Mouse (Mus musculus) neural tube, embryonic 14.5 days (tissue): ENCODE data around the gene Atp6v0e2. TPM values are rescaled to one million over a fixed set of nuclear protein-coding genes. Genes with fewer than 3 reads are reported as not detected.

Experiments used
- ATAC-seq: fragments of 200-750 bp; cut with Nextera tagmentation; 2 replicates; pipeline ENCODE4 v1.8.0; 2017; ENCODE audit warnings: low read depth, mild to moderate bottlenecking, moderate TSS enrichment, moderate library complexity
- H3K27ac ChIP-seq: fragments of 300-500 bp; sonication (generic); 2 replicates; pipeline ENCODE4 v1.5.1; 2014; ENCODE audit warnings: low read depth, mild to moderate bottlenecking, control low read depth, low read length, moderate library complexity, mixed read lengths
- H3K27me3 ChIP-seq: fragments of 300-500 bp; sonication (generic); 2 replicates; pipeline ENCODE4 v1.6.1; 2014; ENCODE audit warnings: low read length; ENCODE audit not compliant: control insufficient read depth, insufficient read depth
- H3K36me3 ChIP-seq: fragments of 300-500 bp; sonication (generic); 2 replicates; pipeline ENCODE4 v1.6.1; 2014; ENCODE audit warnings: low read length, mixed read lengths; ENCODE audit not compliant: control insufficient read depth, insufficient read depth
- H3K4me1 ChIP-seq: fragments of 300-500 bp; sonication (generic); 2 replicates; pipeline ENCODE4 v1.6.1; 2014; ENCODE audit warnings: low read length; ENCODE audit not compliant: control insufficient read depth, insufficient read depth
- H3K4me2 ChIP-seq: fragments of 300-500 bp; sonication (generic); 2 replicates; pipeline ENCODE4 v1.6.1; 2014; ENCODE audit warnings: mild to moderate bottlenecking, low read depth, low read length, control low read depth
- H3K4me3 ChIP-seq: fragments of 300-500 bp; sonication (generic); 2 replicates; pipeline ENCODE4 v1.5.1; 2014; ENCODE audit warnings: low read depth, low read length, control low read depth, mixed read lengths
- H3K9ac ChIP-seq: fragments of 300-500 bp; sonication (generic); replicated peaks from 2 replicates; pipeline ENCODE4 v1.6.1; 2014; ENCODE audit warnings: low read depth, mild to moderate bottlenecking, control low read depth, low read length, mixed read lengths
- H3K9me3 ChIP-seq: fragments of 300-500 bp; sonication (generic); 2 replicates; pipeline ENCODE4 v1.6.1; 2016; ENCODE audit warnings: low read length; ENCODE audit not compliant: control insufficient read depth
- WGBS: fragments of 180-500 bp; shearing (Covaris S2); extraction: QIAGEN DNeasy Blood & Tissue Kit; methylation state at CpG from one replicate; pipeline ENCODE4 v1.1.7; 2014; 5-methylcytosine and 5-hydroxymethylcytosine counted together
- polyA plus RNA-seq: library from polyadenylated mRNA; unstranded; fragments of >200 nt; fragmentation: Nextera tagmentation; extraction: Ambion mirVana; gene quantifications from 2 replicates; pipeline ENCODE4 v1.2.1, GENCODE M21; 2014

Gene Atp6v0e2
- polyA plus RNA-seq, 1 experiment from 2014 or later = 275 TPM

DNA sequence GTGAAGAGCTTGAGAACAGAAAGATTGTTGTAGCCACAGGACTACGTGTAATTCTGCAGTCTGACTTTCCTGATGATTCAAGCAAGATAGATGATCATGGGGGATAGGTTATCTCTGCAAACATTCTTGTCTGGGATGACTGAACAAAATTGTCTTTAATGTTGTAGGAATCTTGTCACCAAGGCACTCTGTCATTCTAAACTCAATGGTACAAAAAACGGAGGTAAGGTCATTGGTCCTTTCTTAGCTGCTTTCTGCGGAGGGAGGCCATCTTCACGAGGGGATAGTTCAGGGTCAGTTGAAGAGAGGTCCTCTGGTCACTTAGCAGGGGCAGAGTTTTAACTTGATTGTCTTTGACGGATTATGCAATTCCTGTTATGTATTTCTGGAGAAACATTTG is 41.3 kb downstream of the Atp6v0e2 start:
- ATAC-seq = no peak
- H3K4me3 ChIP-seq = no peak overlapping the region
- H3K27ac ChIP-seq = no peak overlapping the region
- no peaks in the 10 kb centered on the region for H3K27me3 ChIP-seq
- 68% methylated on average over 5 of the region's 5 CpGs for WGBS
- H3K4me1 ChIP-seq = no peaks in the 10 kb centered on the region
- no peak overlapping the region for H3K9ac ChIP-seq
- H3K9me3 ChIP-seq = no peaks in the 10 kb centered on the region
- H3K4me2 ChIP-seq = no peak overlapping the region
- no peaks in the 10 kb centered on the region for H3K36me3 ChIP-seq

DNA sequence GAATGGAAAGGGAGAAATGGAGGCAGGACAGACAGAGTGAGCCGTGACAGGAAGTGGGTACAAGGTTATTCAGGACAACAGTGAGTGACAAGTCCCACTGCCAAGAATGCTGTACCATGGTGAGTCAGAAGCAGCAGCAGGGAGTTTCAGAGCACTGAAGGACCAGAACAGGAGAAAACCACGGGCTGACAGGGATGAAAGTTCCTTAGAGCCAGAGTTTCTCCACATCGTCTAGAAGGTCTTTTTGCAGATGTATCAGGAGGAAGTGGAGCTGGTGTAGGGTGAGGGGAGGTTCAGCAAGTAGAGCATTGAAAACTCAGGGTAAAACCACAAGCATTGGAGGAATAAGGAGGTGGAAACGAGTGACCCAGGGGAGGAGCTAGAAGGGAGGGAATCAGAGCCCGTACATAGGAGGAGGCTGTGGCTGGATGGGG is 41.8 kb downstream of the Atp6v0e2 start:
- no peaks in the 10 kb centered on the region for H3K4me1 ChIP-seq
- WGBS = 55% methylated on average over 5 of the region's 5 CpGs
- H3K9ac ChIP-seq = no peak overlapping the region
- H3K9me3 ChIP-seq = no peaks in the 10 kb centered on the region
- H3K27me3 ChIP-seq = no peaks in the 10 kb centered on the region
- ATAC-seq = no peak
- H3K4me2 ChIP-seq = no peak overlapping the region
- H3K36me3 ChIP-seq = no peaks in the 10 kb centered on the region
- H3K4me3 ChIP-seq = no peak overlapping the region
- no peak overlapping the region for H3K27ac ChIP-seq

DNA sequence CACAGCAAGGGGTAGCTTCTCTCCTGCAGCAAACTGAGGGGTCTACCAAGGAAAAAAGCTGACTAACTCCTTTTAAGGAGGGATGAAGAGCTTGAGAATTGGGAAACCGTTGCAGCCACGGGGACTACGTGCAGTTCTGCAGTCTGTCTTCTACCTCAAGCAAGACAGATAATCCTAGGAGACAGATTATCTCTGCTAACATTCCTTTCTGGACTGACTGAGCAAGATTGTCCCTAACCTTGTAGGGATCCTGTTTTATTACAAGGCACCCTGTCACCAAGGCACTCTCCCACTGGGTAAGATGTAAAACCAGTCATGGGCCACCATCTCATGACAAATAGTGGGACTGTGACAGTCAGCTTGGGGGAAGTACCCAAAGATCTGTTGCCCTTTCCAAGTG is 43.8 kb downstream of the Atp6v0e2 start:
- no peak overlapping the region for H3K4me3 ChIP-seq
- H3K36me3 ChIP-seq = no peaks in the 10 kb centered on the region
- no peak overlapping the region for H3K9ac ChIP-seq
- H3K27ac ChIP-seq = no peak overlapping the region
- 50% methylated on average over 3 of the region's 3 CpGs for WGBS
- no peak for ATAC-seq
- no peaks in the 10 kb centered on the region for H3K4me1 ChIP-seq
- H3K27me3 ChIP-seq = no peaks in the 10 kb centered on the region
- H3K4me2 ChIP-seq = no peak overlapping the region
- H3K9me3 ChIP-seq = no peaks in the 10 kb centered on the region

DNA sequence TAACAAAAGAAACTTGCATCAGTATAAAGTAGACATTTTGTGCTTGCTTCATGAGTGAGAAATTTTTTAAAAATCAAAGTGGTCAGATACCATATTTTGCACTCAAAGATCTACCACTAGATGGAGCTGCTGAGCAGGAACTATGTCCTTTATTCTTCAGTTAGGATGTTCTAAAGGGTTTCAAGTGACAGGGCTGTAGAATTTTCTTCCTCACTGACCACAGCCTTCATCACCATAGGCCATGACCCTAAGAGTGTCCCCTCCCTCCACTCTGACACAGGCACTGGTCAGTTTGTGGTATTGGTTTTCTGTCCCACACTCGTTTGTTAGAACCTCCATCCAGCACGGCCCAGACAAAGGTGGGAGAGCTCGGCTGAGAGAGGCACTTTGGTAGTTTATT is 44.6 kb downstream of the Atp6v0e2 start:
- WGBS = 66% methylated on average over 3 of the region's 3 CpGs
- Histone ChIP-seq H3K9me3 (no peaks in the 10 kb centered on the region), H3K4me2 (no peak overlapping the region), H3K4me3 (no peak overlapping the region), H3K36me3 (no peaks in the 10 kb centered on the region), H3K4me1 (no peaks in the 10 kb centered on the region), H3K27ac (no peak overlapping the region), H3K27me3 (no peaks in the 10 kb centered on the region), H3K9ac (no peak overlapping the region)
- ATAC-seq = peak; percentile 44

DNA sequence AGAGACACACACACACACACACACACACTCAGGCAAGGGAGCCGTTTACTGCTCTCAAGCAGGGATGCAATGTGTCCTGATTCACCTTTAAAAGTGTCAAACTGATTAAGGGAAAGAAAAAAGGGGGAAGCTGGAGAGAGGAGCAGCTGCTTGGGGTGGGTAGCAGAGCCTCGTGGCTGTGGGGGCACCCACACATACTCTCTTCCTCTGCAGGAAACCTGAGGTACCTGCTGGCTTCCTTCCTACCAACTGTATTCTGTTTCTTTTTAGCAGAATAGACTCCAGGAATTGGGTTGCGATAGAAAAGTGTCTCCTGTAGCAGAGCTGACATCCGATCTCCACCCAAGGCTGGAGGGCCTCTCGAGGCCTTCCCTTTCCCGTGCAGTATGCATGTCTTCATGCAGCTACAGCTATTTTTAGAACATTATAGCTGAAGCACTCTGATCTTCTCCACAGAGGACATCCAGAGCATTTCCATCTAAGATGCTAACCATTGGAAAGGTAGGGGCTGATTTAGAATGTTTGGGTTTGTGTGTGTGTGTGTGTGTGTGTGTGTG is 51.9 kb downstream of the Atp6v0e2 start, which contains the start of gene Gm45021:
Gene Gm45021, plus strand, starts transcription at position 417 of the 557 bp plus-strand sequence.
- Histone ChIP-seq H3K4me1 (peaks cover 7% of the 10 kb centered on the region; the same call in 1 of the 2 replicates), H3K9ac (no peak within 1 kb of the TSS), H3K27ac (no peak within 1 kb of the TSS), H3K9me3 (no peaks in the 10 kb centered on the region), H3K4me3 (no peak within 1 kb of the TSS), H3K4me2 (no peak within 1 kb of the TSS), H3K36me3 (no peaks in the 10 kb centered on the region), H3K27me3 (no peaks in the 10 kb centered on the region)
- no peak for ATAC-seq
- 68% methylated on average over 6 of the region's 6 CpGs for WGBS

Other genes starting within 250 kb of the Atp6v0e2 start
- 26.7 and 28.1 TPM in 2 replicates for gene Krba1, start 142.0 kb upstream of the Atp6v0e2 start, polyA plus RNA-seq
- 29.7 and 37.8 TPM in 2 replicates for gene Zfp467, start 91.8 kb upstream of the Atp6v0e2 start, polyA plus RNA-seq
- gene Sspo, start 89.4 kb upstream of the Atp6v0e2 start, polyA plus RNA-seq = 0.16 and 0.35 TPM in 2 replicates
- 15.1 and 22.8 TPM in 2 replicates for gene Lrrc61, start 17.2 kb downstream of the Atp6v0e2 start, polyA plus RNA-seq
- gene Rarres2, start 35.2 kb downstream of the Atp6v0e2 start, polyA plus RNA-seq = 0.68 and 11.8 TPM in 2 replicates
- 0.90 TPM in 1 of 2 replicates, not detected in the other for gene Gm45021, start 52.0 kb downstream of the Atp6v0e2 start, polyA plus RNA-seq
- 38.9 and 40.8 TPM in 2 replicates for gene Repin1, start 56.3 kb downstream of the Atp6v0e2 start, polyA plus RNA-seq
- gene Gm44965, start 56.3 kb downstream of the Atp6v0e2 start, polyA plus RNA-seq = not detected in 2 replicates
- 12.3 and 17.6 TPM in 2 replicates for gene Zfp775, start 64.4 kb downstream of the Atp6v0e2 start, polyA plus RNA-seq
- 20.5 and 26.9 TPM in 2 replicates for gene AI854703, start 89.1 kb downstream of the Atp6v0e2 start, polyA plus RNA-seq
- gene Gimap8, start 109.6 kb downstream of the Atp6v0e2 start, polyA plus RNA-seq = 0.20 and 0.35 TPM in 2 replicates
- 0.70 and 1.5 TPM in 2 replicates for gene Gimap9, start 138.5 kb downstream of the Atp6v0e2 start, polyA plus RNA-seq
- gene Gimap4, start 146.9 kb downstream of the Atp6v0e2 start, polyA plus RNA-seq = 0.33 and 1.4 TPM in 2 replicates
- gene Gimap6, start 170.6 kb downstream of the Atp6v0e2 start, polyA plus RNA-seq = 5.8 and 8.9 TPM in 2 replicates
- gene Gm28053, start 181.0 kb downstream of the Atp6v0e2 start, polyA plus RNA-seq = not detected in 2 replicates
- gene Gimap7, start 181.0 kb downstream of the Atp6v0e2 start, polyA plus RNA-seq = not detected in 2 replicates
- 2.8 and 4.9 TPM in 2 replicates for gene Gimap1, start 201.4 kb downstream of the Atp6v0e2 start, polyA plus RNA-seq
- 0.84 and 1.5 TPM in 2 replicates for gene Gimap5, start 208.6 kb downstream of the Atp6v0e2 start, polyA plus RNA-seq
- not detected in 2 replicates for gene Gimap3, start 233.2 kb downstream of the Atp6v0e2 start, polyA plus RNA-seq